Mouse (Mus musculus) testis, adult 2 months (tissue): ENCODE results near the gene Cenpx. TPM values are rescaled to one million over a fixed set of nuclear protein-coding genes. Genes with fewer than 3 reads are reported as not detected.
"Not testable (repeated sequence)": the region's sequence is repeated elsewhere in the genome, so short reads cannot be mapped to it uniquely, and the experiment has no call there.

ENCODE experiments used
- H3K27ac ChIP-seq: fragments of 200-500 bp; 2 replicates; pipeline ENCODE4 v1.5.1; 2012; ENCODE audit warnings: low read depth, low read length; ENCODE audit not compliant: control insufficient read depth, insufficient read depth
- H3K27me3 ChIP-seq: fragments of 200-500 bp; 2 replicates; pipeline ENCODE4 v1.6.1; 2012; ENCODE audit warnings: mild to moderate bottlenecking, low read length, moderate library complexity; ENCODE audit not compliant: control insufficient read depth, insufficient read depth
- H3K36me3 ChIP-seq: fragments of 200-500 bp; 2 replicates; pipeline ENCODE4 v1.6.1; 2012; ENCODE audit warnings: mild to moderate bottlenecking, low read length; ENCODE audit not compliant: control insufficient read depth, insufficient read depth
- H3K4me1 ChIP-seq: fragments of 200-500 bp; 2 replicates; pipeline ENCODE4 v1.6.1; 2012; ENCODE audit warnings: low read length; ENCODE audit not compliant: control insufficient read depth, insufficient read depth
- H3K4me3 ChIP-seq: fragments of 200-500 bp; 2 replicates; pipeline ENCODE4 v1.5.1; 2012; ENCODE audit warnings: low read depth, mild to moderate bottlenecking, low read length, moderate library complexity, mixed read lengths; ENCODE audit not compliant: control insufficient read depth
- CTCF ChIP-seq: fragments of 200-500 bp; IDR thresholded peaks from 2 replicates; pipeline ENCODE4 v1.5.1; 2012; ENCODE audit warnings: low read depth, mild to moderate bottlenecking, inconsistent platforms, low read length, moderate library complexity; ENCODE audit not compliant: control insufficient read depth, insufficient read depth, insufficient replicate concordance
- POLR2A ChIP-seq: fragments of 200-500 bp; IDR thresholded peaks from 2 replicates; pipeline ENCODE4 v1.6.1; 2012; ENCODE audit warnings: low read depth, mild to moderate bottlenecking, inconsistent platforms, low read length, moderate library complexity; ENCODE audit not compliant: control insufficient read depth
- polyA plus RNA-seq: library from polyadenylated mRNA; depleted of rRNA; stranded (reverse); fragments of >200 nt; gene quantifications from 2 replicates; pipeline ENCODE4 v1.2.3, GENCODE M21; 2012

Gene Cenpx
- polyA plus RNA-seq, 1 experiment: 54.5 TPM

DNA sequence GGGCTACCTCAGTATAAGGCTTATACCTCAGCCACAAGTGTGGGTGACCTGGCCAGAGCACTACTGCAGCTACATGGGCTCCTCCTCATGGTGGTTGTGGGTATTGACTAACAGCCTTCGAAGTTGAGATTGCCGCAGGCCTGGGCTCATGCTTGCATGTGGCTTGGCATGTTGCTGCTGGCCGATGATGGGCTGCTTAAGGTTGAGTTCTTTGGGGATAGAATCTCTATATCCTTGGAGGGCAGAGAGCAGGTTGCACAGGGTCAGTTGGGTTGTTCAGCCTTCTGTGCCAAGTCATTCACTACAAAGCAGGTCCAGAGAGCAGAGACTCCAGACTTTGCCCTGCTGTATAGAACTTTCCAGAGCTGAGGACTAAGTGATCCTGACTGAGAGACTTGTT lies 33.6 kb downstream of the Cenpx start:
- H3K36me3 ChIP-seq: no peaks in the 10 kb centered on the region

DNA sequence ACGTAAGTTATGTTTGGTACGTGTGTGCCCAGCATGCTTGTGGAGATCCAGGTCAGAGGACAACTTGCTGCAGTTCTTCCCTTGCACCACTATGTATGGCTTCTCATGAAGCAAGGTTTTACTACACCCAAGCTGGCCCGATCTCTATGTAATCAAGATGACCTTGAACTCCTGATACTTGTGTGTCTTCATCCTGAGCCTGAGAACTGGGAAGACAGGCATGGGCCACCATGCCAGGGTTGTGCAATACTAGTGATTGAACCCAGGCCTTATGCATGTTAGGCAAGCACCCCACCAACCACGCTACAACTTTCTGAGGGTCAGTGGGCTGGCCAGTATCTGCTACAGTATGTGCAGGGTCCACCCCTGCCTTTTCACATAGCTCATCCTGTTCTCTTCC lies 36.6 kb downstream of the Cenpx start:
- no peak overlapping the region for H3K4me3 ChIP-seq
- no peaks in the 10 kb centered on the region for H3K36me3 ChIP-seq
- no peaks in the 10 kb centered on the region for H3K27me3 ChIP-seq
- TF ChIP-seq CTCF (no peak), POLR2A (no peak)
- peaks cover 7% of the 10 kb centered on the region for H3K4me1 ChIP-seq
- no peak overlapping the region for H3K27ac ChIP-seq

More for the DNA sequence above, 33.6 kb downstream of the Cenpx start:
- H3K4me3 ChIP-seq: no peak overlapping the region
- no peak overlapping the region for H3K27ac ChIP-seq
- H3K4me1 ChIP-seq: no peaks in the 10 kb centered on the region
- no peaks in the 10 kb centered on the region for H3K27me3 ChIP-seq
- peak; percentile 36; the same call in 1 of the 2 replicates for TF ChIP-seq CTCF
- no peak for TF ChIP-seq POLR2A

DNA sequence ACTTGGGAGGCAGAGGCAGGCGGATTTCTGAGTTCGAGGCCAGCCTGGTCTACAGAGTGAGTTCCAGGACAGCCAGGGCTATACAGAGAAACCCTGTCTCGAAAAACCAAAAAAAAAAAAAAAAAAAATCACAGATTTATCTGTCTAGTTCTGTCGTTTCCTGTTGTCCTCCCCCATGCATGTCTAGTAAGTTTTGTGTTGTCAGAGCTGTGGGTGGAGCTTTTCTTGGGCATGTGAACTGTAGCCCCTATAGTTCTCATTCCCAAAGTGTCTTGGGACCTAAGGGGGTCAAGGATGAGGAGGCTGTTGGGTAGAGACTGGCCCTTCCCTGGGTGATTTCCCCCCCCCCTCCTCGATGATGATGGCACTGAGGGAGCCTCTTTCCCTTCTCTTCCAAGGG lies 37.7 kb downstream of the Cenpx start:
- not testable (repeated sequence) for H3K4me1 ChIP-seq, H3K36me3 ChIP-seq, H3K4me3 ChIP-seq, H3K27ac ChIP-seq, H3K27me3 ChIP-seq

DNA sequence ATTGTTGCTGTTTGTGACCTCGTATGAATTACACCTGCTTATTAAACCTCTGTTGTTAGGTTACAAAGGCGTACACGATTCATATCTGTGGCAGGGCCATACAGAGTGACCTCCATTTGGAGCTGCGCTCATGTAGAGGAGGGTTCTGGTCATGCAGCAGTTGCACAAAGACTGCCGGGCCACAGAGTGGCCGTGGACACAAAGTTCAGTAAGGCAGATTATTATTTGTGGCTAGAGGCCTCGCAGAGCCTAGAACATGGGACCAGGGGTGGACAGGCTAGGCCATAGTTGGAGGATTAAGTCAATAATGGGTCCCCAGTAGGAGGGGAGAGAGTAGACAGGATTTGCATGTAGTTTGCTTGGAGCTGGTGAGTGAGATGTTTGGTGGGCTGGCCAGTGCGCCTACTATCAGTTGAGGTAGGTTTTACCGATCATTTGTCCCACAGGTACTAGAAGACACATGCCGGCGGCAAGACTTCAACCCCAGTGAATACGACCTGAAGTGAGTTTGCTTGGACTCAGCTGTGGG lies 39.9 kb downstream of the Cenpx start:
- H3K4me3 ChIP-seq: peak overlapping the region; percentile 88
- peaks cover 7% of the 10 kb centered on the region for H3K4me1 ChIP-seq
- no peaks in the 10 kb centered on the region for H3K36me3 ChIP-seq
- no peak for TF ChIP-seq POLR2A
- TF ChIP-seq CTCF: no peak
- H3K27ac ChIP-seq: peak overlapping the region; percentile 78
- H3K27me3 ChIP-seq: no peaks in the 10 kb centered on the region

DNA sequence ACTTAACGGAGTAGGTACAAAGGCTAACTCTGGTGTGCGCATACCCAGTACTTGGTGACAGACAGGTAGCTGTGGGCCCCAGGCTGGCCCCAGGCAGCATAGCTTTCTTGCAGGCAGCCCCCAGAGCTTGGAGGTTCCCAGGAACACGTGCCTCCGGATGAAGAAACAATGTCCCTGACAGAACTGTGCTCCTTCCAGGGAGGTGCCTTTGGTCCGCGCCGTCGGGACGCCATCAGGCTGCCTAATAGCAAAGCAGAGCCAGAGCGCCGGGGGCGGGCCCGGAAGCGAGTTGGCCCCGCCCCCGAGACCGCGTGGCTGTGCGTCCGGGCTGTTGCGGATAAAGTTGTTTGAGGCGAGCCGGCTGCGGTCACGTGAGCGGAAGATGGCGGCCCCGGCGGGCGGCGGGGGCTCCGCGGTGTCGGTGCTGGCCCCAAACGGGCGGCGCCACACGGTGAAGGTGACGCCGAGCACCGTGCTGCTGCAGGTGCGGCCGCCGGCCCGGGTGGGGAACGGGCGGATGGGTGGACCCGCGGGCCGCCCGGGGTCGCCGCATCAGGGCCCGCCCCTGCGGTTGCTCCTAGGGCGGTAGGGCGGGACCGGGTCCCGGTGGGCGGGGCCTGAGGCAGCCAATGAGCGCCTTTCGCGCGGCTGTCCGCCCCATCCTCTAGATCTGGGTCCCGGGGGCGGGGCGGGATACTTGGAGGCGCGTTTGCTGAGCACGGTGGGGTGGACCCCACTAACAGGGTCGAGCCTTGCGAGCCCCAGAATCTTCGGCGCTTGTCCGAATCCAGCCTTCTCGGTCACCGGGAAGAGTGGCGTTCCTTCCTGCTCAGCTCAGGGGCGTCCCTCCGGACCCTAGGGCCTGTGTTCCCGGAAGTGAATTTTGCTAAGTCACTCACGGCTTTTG lies 40.6 kb downstream of the Cenpx start, which contains the start of gene Aspscr1:
Gene Aspscr1 (plus strand): TSS at position 287 of the 907 bp plus-strand sequence.
- no peak for TF ChIP-seq CTCF
- peak; percentile 62 for TF ChIP-seq POLR2A
- peak within 1 kb of the TSS; percentile 92 for H3K27ac ChIP-seq
- H3K4me1 ChIP-seq: peaks cover 7% of the 10 kb centered on the region

DNA sequence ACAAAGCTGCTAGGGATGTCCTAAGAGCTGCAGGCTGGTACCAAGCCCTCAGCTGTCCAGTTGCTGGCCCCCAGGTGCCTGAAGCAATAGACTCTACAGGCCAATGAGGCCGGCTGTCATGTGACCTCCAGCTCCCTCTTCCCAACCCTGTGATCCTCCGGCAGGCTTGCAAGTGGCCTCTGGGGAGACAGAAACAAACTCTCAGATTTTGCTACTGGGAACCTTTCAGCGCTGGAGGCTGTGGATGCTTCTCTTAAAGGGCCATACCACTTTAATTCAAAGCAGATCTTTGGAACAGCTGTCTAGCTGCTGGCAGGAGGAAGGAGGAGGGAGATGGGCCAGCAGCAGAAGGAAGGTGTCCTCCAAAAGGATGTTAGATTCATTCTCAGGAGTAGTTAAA lies 46.9 kb downstream of the Cenpx start:
- no peaks in the 10 kb centered on the region for H3K36me3 ChIP-seq
- H3K4me3 ChIP-seq: no peak overlapping the region
- H3K27ac ChIP-seq: no peak overlapping the region
- H3K4me1 ChIP-seq: no peaks in the 10 kb centered on the region
- H3K27me3 ChIP-seq: no peaks in the 10 kb centered on the region
- TF ChIP-seq POLR2A: no peak
- no peak for TF ChIP-seq CTCF

More for the DNA sequence above, 40.6 kb downstream of the Cenpx start, which contains the start of gene Aspscr1:
- peak within 1 kb of the TSS; percentile 88 for H3K4me3 ChIP-seq
- no peaks in the 10 kb centered on the region for H3K36me3 ChIP-seq
- no peaks in the 10 kb centered on the region for H3K27me3 ChIP-seq

DNA sequence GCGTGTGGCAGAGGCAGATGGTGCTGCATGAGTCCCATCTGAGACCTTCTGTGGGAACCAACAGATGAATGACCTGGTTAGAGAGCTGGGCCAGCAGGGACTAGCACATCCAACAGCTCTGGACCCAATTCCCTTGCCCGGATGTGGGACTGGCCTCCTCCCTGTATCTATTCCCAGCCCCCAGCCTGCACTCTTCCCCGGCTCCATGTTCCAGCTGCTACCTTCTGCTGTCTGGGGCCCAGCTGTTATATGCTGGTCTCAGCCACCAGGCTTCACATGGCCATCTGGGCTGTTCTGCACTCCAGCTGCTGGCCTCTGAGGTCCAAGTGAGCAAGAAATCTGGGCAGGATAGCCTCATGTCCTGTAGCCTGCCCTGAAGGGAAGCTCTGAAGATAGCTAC lies 48.1 kb downstream of the Cenpx start:
- H3K4me3 ChIP-seq: no peak overlapping the region
- H3K27me3 ChIP-seq: no peaks in the 10 kb centered on the region; the same call in 1 of the 2 replicates
- H3K4me1 ChIP-seq: peaks cover 4% of the 10 kb centered on the region
- no peaks in the 10 kb centered on the region for H3K36me3 ChIP-seq
- no peak overlapping the region for H3K27ac ChIP-seq
- TF ChIP-seq POLR2A (no peak), CTCF (no peak)
